Mouse (Mus musculus): ENCODE results near the gene Gm9844.

- TF ChIP-seq GATA1 (IDR thresholded peaks at IDR 0.05; ENCODE audit: borderline replicate concordance, low read length): no peak
- TF ChIP-seq FLI1 (IDR thresholded peaks at IDR 0.05; ENCODE audit: low read length): no peak
Observed at GRCm38 (mm10) chr7:24844144-24844543, 17.9 kb upstream of the Gm9844 start.

Measured in megakaryocyte, embryonic 14.5 days (primary cell).